Mouse (Mus musculus): ENCODE data around the gene Slc17a3.

Gene Slc17a3

GRCm38 (mm10) chr13:23873141-23873540 is 33.9 kb downstream of the Slc17a3 start:
- no peak for DNase-seq (ENCODE audit: low spot score)

- no peak for DNase-seq (ENCODE audit: low spot score)
Observed at GRCm38 (mm10) chr13:23879106-23879505, 39.9 kb downstream of the Slc17a3 start.

- no peak for DNase-seq (ENCODE audit: low spot score)
Observed at GRCm38 (mm10) chr13:23879636-23880035, 40.4 kb downstream of the Slc17a3 start.

GRCm38 (mm10) chr13:23885540-23885939 is 46.3 kb downstream of the Slc17a3 start:
- DNase-seq (ENCODE audit: low spot score): peak; percentile 15

GRCm38 (mm10) chr13:23887026-23887725 is 47.9 kb downstream of the Slc17a3 start:
- DNase-seq (ENCODE audit: low spot score): no peak

GRCm38 (mm10) chr13:23889011-23889605 is 49.9 kb downstream of the Slc17a3 start:
- DNase-seq (ENCODE audit: low spot score): no peak

- peak; percentile 70 for DNase-seq (ENCODE audit: low spot score)
Observed at GRCm38 (mm10) chr13:23892592-23893268, 53.5 kb downstream of the Slc17a3 start.

GRCm38 (mm10) chr13:23893269-23893593 is 54.0 kb downstream of the Slc17a3 start:
- DNase-seq (ENCODE audit: low spot score): peak; percentile 79

- DNase-seq (ENCODE audit: low spot score): no peak
Observed at GRCm38 (mm10) chr13:23898242-23898641, 59.0 kb downstream of the Slc17a3 start.

GRCm38 (mm10) chr13:23906906-23907305 is 67.7 kb downstream of the Slc17a3 start:
- no peak for DNase-seq (ENCODE audit: low spot score)

GRCm38 (mm10) chr13:23910121-23910520 is 70.9 kb downstream of the Slc17a3 start:
- DNase-seq (ENCODE audit: low spot score): no peak

Measured in retina, embryonic 14.5 days (tissue).